Mouse (Mus musculus) hindbrain, postnatal 0 days (tissue): ENCODE measurements at regions not wholly inside any gene's neighbourhood (a gene's known extent, or its start where the extent isn't known, plus 50 kb on each side); places are given as distances from the start of the nearest gene placed in this dataset.
"Not testable (repeated sequence)": the region's sequence is repeated elsewhere in the genome, so short reads cannot be mapped to it uniquely, and the experiment has no call there.

ENCODE experiments used
- ATAC-seq: fragments of 200-750 bp; cut with Nextera tagmentation; 2 replicates; pipeline ENCODE4 v1.8.0; 2017; ENCODE audit warnings: mild to moderate bottlenecking, moderate TSS enrichment, moderate library complexity
- DNase-seq: peaks from one replicate; pipeline ENCODE4 v3.0.0-alpha.2; 2015; ENCODE audit warnings: low spot score
- H3K27ac ChIP-seq: fragments of 300-500 bp; sonication (generic); 2 replicates; pipeline ENCODE4 v1.5.1; 2014; ENCODE audit warnings: mild to moderate bottlenecking
- H3K27me3 ChIP-seq: fragments of 300-500 bp; sonication (generic); 2 replicates; pipeline ENCODE4 v1.6.1; 2014; ENCODE audit warnings: low read length, mixed read lengths; ENCODE audit not compliant: insufficient read depth
- H3K36me3 ChIP-seq: fragments of 300-500 bp; sonication (generic); 2 replicates; pipeline ENCODE4 v1.6.1; 2014; ENCODE audit warnings: low read length, mixed read lengths; ENCODE audit not compliant: insufficient read depth
- H3K4me1 ChIP-seq: fragments of 300-500 bp; sonication (generic); 2 replicates; pipeline ENCODE4 v1.6.1; 2014; ENCODE audit warnings: antibody characterized with exemption, low read length, mixed read lengths; ENCODE audit not compliant: insufficient read depth
- H3K4me2 ChIP-seq: fragments of 300-500 bp; sonication (generic); 2 replicates; pipeline ENCODE4 v1.6.1; 2014; ENCODE audit warnings: low read depth, mild to moderate bottlenecking, low read length, moderate library complexity, mixed read lengths
- H3K4me3 ChIP-seq: fragments of 300-500 bp; sonication (generic); 2 replicates; pipeline ENCODE4 v1.5.1; 2014; ENCODE audit warnings: low read length
- H3K9ac ChIP-seq: fragments of 300-500 bp; sonication (generic); replicated peaks from 2 replicates; pipeline ENCODE4 v1.6.1; 2014; ENCODE audit warnings: mild to moderate bottlenecking, low read length, moderate library complexity, mixed read lengths
- H3K9me3 ChIP-seq: fragments of 300-500 bp; sonication (generic); 2 replicates; pipeline ENCODE4 v1.6.1; 2016; ENCODE audit warnings: low read length, mixed read lengths
- CTCF ChIP-seq: IDR thresholded peaks from 2 replicates; pipeline ENCODE4 v1.5.1; 2016; ENCODE audit warnings: antibody characterized with exemption, control low read depth, low read depth
- WGBS: fragments of 180-500 bp; shearing (Covaris S2); extraction: QIAGEN DNeasy Blood & Tissue Kit; methylation state at CpG from one replicate; pipeline ENCODE4 v1.1.7; 2014; 5-methylcytosine and 5-hydroxymethylcytosine counted together

DNA sequence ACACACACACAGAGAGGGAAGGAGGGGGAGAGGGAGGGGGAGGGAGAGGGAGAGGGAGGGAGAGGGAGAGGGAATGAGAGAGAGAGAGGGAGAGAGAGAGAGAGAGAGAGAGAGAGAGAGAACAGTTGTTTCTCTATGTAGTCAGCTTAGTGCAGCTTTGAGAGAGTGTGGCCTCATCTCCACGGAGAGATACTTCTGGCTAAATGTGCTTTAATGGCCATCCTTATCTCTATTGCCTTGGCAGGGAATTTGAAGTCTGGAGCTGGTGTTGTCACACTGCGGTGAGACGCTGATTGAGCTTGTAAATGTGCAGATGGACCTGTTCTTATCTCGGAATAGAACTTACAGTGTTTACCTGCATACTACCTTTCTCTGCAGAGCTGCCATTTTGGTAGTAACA, 160.9 kb upstream of the Arglu1 start:
- DNase-seq (no peak), ATAC-seq (no peak)
- Histone ChIP-seq H3K9ac (no peak overlapping the region), H3K4me2 (no peak overlapping the region), H3K27me3 (no peaks in the 10 kb centered on the region), H3K36me3 (no peaks in the 10 kb centered on the region), H3K27ac (no peak overlapping the region), H3K4me1 (no peaks in the 10 kb centered on the region), H3K4me3 (no peak overlapping the region), H3K9me3 (no peaks in the 10 kb centered on the region)
- 75% methylated on average over 4 of the region's 4 CpGs for WGBS
- TF ChIP-seq CTCF: no peak

DNA sequence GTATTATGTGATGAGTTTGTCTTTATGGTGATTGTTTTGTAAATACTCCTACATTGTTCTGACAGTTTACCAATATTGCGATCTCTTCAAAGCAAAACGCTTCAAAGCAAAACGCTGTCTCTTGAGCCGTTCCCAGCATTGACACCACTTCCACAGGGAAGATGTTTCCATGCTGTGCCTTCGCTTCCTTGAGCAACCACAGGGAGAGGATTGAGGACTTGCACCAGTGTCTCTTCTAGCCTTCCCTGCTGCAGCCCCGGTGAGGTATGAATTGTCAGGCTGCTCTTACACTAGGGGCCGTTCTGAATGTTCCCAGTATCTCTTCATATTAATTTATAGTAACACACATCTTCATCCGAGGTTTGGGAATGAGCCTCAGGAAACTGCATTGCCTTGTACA, 160.4 kb upstream of the Arglu1 start:
- Histone ChIP-seq H3K27me3 (no peaks in the 10 kb centered on the region), H3K4me1 (no peaks in the 10 kb centered on the region), H3K4me2 (no peak overlapping the region), H3K36me3 (no peaks in the 10 kb centered on the region), H3K9me3 (no peaks in the 10 kb centered on the region), H3K27ac (no peak overlapping the region), H3K4me3 (no peak overlapping the region), H3K9ac (no peak overlapping the region)
- 51% methylated on average over 8 of the region's 8 CpGs for WGBS
- ATAC-seq: no peak
- DNase-seq: no peak
- TF ChIP-seq CTCF: no peak

DNA sequence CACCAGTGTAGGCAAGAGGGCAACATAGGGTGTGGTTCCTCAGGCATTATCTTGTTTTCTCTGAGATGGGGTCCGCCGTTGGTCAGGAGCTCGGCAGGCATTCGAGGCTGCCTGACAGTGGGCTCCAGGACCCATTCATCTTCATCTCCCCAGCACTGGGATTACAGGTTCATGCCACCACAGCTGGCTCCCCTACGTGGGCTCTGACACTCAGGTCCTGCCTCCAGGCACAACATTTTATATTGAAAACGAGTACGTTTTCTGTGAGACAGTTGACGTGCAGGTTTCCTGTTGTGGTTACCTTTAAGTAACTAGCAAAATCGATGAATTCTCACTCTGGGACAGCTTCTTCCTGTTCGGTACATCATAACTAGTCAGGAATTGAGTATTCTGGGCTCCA, 157.3 kb upstream of the Arglu1 start:
- H3K4me3 ChIP-seq: no peak overlapping the region
- H3K27me3 ChIP-seq: no peaks in the 10 kb centered on the region
- no peak overlapping the region for H3K9ac ChIP-seq
- no peak for TF ChIP-seq CTCF
- H3K9me3 ChIP-seq: no peaks in the 10 kb centered on the region
- H3K4me1 ChIP-seq: no peaks in the 10 kb centered on the region
- DNase-seq (no peak), ATAC-seq (no peak)
- H3K4me2 ChIP-seq: no peak overlapping the region
- H3K27ac ChIP-seq: no peak overlapping the region
- 76% methylated on average over 10 of the region's 10 CpGs for WGBS
- no peaks in the 10 kb centered on the region for H3K36me3 ChIP-seq

DNA sequence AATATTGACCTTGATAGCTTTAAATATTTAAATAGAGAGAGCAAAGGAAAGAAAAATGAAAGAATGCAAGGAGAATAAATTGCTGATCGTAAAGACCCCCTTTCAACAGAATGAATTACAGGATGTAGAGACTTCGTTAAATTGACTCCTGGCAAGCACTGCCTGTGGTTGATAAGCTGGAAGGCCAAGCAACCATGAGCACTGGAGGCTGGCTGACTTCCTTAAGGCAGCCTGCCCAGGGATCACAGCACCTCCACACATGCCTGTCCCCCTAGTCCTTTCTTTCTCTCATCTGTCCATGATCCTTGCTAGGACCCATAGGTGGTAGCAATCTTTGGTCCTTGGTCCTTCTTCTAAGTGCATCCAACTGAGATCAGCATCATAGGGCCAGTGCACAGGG, 152.0 kb upstream of the Arglu1 start:
- H3K4me1 ChIP-seq: no peaks in the 10 kb centered on the region
- no peak overlapping the region for H3K4me2 ChIP-seq
- no peak overlapping the region for H3K9ac ChIP-seq
- no peak for ATAC-seq
- H3K36me3 ChIP-seq: no peaks in the 10 kb centered on the region
- no peak overlapping the region for H3K4me3 ChIP-seq
- no peaks in the 10 kb centered on the region for H3K9me3 ChIP-seq
- TF ChIP-seq CTCF: no peak
- no peaks in the 10 kb centered on the region for H3K27me3 ChIP-seq
- no peak overlapping the region for H3K27ac ChIP-seq
- no peak for DNase-seq
- 66% methylated on average over 2 of the region's 2 CpGs for WGBS

DNA sequence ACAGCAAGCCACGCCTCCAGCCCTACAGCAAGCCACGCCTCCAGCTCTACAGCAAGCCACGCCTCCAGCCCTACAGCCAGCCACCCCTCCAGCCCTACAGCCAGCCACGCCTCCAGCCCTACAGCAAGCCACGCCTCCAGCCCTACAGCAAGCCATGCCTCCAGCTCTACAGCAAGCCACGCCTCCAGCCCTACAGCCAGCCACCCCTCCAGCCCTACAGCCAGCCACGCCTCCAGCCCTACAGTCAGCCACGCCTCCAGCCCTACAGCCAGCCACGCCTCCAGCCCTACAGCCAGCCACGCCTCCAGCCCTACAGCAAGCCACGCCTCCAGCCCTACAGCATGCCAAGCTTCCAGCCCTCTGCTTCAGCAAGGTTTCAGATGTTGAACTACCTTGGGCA, 145.8 kb upstream of the Arglu1 start:
- H3K36me3 ChIP-seq, DNase-seq, H3K9me3 ChIP-seq, H3K27ac ChIP-seq, H3K4me2 ChIP-seq, H3K4me1 ChIP-seq, H3K27me3 ChIP-seq, H3K9ac ChIP-seq, ATAC-seq, H3K4me3 ChIP-seq: not testable (repeated sequence)
- WGBS: 84% methylated on average over 11 of the region's 11 CpGs

DNA sequence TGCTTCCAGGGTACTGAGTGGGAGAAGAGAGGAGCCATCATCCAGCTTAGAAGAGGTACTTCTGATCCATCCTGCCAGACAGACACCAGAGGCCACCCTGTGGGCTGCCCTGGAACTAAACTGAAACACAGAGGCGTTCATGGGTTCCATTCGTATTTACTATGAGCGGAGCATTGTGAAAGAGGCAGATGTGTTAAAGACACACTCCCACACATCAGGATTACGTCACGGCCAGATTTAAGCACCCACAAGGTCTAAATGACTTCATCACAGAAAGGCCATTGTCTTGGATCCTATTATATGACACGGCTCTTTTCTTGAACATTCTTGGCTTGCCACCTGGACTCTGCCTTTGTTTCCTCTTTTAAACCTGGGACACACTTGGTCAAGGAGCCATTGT, 141.0 kb upstream of the Arglu1 start:
- no peaks in the 10 kb centered on the region for H3K36me3 ChIP-seq
- DNase-seq (no peak), ATAC-seq (no peak)
- no peaks in the 10 kb centered on the region for H3K9me3 ChIP-seq
- no peaks in the 10 kb centered on the region for H3K27me3 ChIP-seq
- no peak overlapping the region for H3K4me3 ChIP-seq
- no peak for TF ChIP-seq CTCF
- no peaks in the 10 kb centered on the region for H3K4me1 ChIP-seq
- H3K4me2 ChIP-seq: no peak overlapping the region
- WGBS: 81% methylated on average over 6 of the region's 6 CpGs
- H3K27ac ChIP-seq: no peak overlapping the region
- no peak overlapping the region for H3K9ac ChIP-seq

DNA sequence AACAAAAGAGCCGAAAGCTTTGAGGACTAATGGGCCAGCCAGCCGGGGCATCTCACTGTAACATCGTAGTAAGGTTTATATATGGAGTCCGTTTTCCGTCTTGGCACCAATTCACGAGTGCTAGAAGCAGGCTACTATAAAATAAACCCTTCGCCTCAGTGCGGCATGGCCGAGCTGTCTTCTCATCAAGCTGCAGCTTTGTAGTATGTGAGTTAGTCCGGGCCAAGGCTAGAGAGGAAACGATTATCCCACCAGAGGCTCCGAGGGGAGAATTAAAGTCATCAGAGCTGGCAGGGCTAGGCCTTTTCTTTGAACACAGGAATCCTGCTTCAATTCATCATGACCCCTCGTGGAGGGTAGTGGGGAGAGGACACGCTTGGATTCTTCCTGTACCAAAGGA, 138.9 kb upstream of the Arglu1 start:
- DNase-seq (no peak), ATAC-seq (no peak)
- no peaks in the 10 kb centered on the region for H3K4me1 ChIP-seq
- 57% methylated on average over 14 of the region's 14 CpGs for WGBS
- no peak overlapping the region for H3K4me3 ChIP-seq
- no peak for TF ChIP-seq CTCF
- no peak overlapping the region for H3K27ac ChIP-seq
- H3K27me3 ChIP-seq: no peaks in the 10 kb centered on the region
- no peak overlapping the region for H3K9ac ChIP-seq
- no peaks in the 10 kb centered on the region for H3K9me3 ChIP-seq
- H3K4me2 ChIP-seq: no peak overlapping the region
- no peaks in the 10 kb centered on the region for H3K36me3 ChIP-seq

DNA sequence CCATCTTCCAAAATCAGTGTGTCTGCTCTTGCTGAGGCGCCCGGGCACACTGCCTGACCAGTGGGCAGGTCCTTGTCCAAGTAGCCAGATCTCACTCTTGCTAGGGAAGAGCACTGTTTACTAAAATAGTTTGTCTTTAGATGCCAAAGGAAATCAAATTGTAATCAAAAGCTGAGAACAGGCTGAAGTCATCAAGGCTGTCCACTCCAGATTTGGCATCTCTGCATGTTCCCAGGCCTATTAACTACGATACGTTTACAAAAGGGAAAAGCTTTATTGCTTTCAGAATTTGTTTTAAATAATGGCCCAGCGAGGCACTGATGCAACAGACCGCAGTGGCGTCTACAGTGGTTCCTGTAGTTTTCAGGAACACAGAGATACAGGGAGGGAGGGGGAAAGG, 137.2 kb upstream of the Arglu1 start:
- no peak overlapping the region for H3K9ac ChIP-seq
- H3K9me3 ChIP-seq: no peaks in the 10 kb centered on the region
- no peak for DNase-seq
- H3K27ac ChIP-seq: no peak overlapping the region
- H3K27me3 ChIP-seq: no peaks in the 10 kb centered on the region
- no peaks in the 10 kb centered on the region for H3K36me3 ChIP-seq
- TF ChIP-seq CTCF: no peak
- ATAC-seq: no peak
- H3K4me2 ChIP-seq: no peak overlapping the region
- WGBS: 80% methylated on average over 7 of the region's 7 CpGs
- no peak overlapping the region for H3K4me3 ChIP-seq
- H3K4me1 ChIP-seq: no peaks in the 10 kb centered on the region
